Mouse (Mus musculus): ENCODE results near the gene Ugt1a7c.

Gene Ugt1a7c

GRCm38 (mm10) chr1:88235046-88235893, 140.4 kb downstream of the Ugt1a7c start:
- no peak for DNase-seq (ENCODE audit: extremely low read depth, insufficient read length, low spot score)

GRCm38 (mm10) chr1:88235894-88236415, 141.1 kb downstream of the Ugt1a7c start:
- DNase-seq (ENCODE audit: extremely low read depth, insufficient read length, low spot score) = no peak

- no peak for DNase-seq (ENCODE audit: extremely low read depth, insufficient read length, low spot score)
These were observed 142.4 kb downstream of the Ugt1a7c start for GRCm38 (mm10) chr1:88237311-88237710.

- DNase-seq (ENCODE audit: extremely low read depth, insufficient read length, low spot score) = no peak
These were observed 143.9 kb downstream of the Ugt1a7c start for GRCm38 (mm10) chr1:88238771-88239170.

GRCm38 (mm10) chr1:88240072-88240471, 145.2 kb downstream of the Ugt1a7c start:
- no peak for DNase-seq (ENCODE audit: extremely low read depth, insufficient read length, low spot score)

GRCm38 (mm10) chr1:88240579-88240978, 145.7 kb downstream of the Ugt1a7c start:
- no peak for DNase-seq (ENCODE audit: extremely low read depth, insufficient read length, low spot score)

- no peak for DNase-seq (ENCODE audit: extremely low read depth, insufficient read length, low spot score)
These were observed 149.0 kb downstream of the Ugt1a7c start for GRCm38 (mm10) chr1:88243861-88244260.

GRCm38 (mm10) chr1:88245881-88246280, 151.0 kb downstream of the Ugt1a7c start:
- DNase-seq (ENCODE audit: extremely low read depth, insufficient read length, low spot score) = no peak

- DNase-seq (ENCODE audit: extremely low read depth, insufficient read length, low spot score) = no peak
These were observed 151.5 kb downstream of the Ugt1a7c start for GRCm38 (mm10) chr1:88246386-88246785.

GRCm38 (mm10) chr1:88247660-88248059, 152.8 kb downstream of the Ugt1a7c start:
- DNase-seq (ENCODE audit: extremely low read depth, insufficient read length, low spot score) = no peak

- no peak for DNase-seq (ENCODE audit: extremely low read depth, insufficient read length, low spot score)
These were observed 153.8 kb downstream of the Ugt1a7c start for GRCm38 (mm10) chr1:88248658-88249057.

- no peak for DNase-seq (ENCODE audit: extremely low read depth, insufficient read length, low spot score)
These were observed 154.7 kb downstream of the Ugt1a7c start for GRCm38 (mm10) chr1:88249596-88249995.

- DNase-seq (ENCODE audit: extremely low read depth, insufficient read length, low spot score) = no peak
These were observed 155.2 kb downstream of the Ugt1a7c start for GRCm38 (mm10) chr1:88250023-88250422.

- DNase-seq (ENCODE audit: extremely low read depth, insufficient read length, low spot score) = no peak
These were observed 158.2 kb downstream of the Ugt1a7c start for GRCm38 (mm10) chr1:88253106-88253505.

- no peak for DNase-seq (ENCODE audit: extremely low read depth, insufficient read length, low spot score)
These were observed 158.7 kb downstream of the Ugt1a7c start for GRCm38 (mm10) chr1:88253540-88253939.

GRCm38 (mm10) chr1:88254793-88255465, 160.1 kb downstream of the Ugt1a7c start:
- DNase-seq (ENCODE audit: extremely low read depth, insufficient read length, low spot score) = no peak

GRCm38 (mm10) chr1:88255466-88255857, 160.6 kb downstream of the Ugt1a7c start:
- no peak for DNase-seq (ENCODE audit: extremely low read depth, insufficient read length, low spot score)

- no peak for DNase-seq (ENCODE audit: extremely low read depth, insufficient read length, low spot score)
These were observed 161.3 kb downstream of the Ugt1a7c start for GRCm38 (mm10) chr1:88255989-88256754.

GRCm38 (mm10) chr1:88256886-88257663, 162.2 kb downstream of the Ugt1a7c start:
- no peak for DNase-seq (ENCODE audit: extremely low read depth, insufficient read length, low spot score)

GRCm38 (mm10) chr1:88257681-88258080, 162.8 kb downstream of the Ugt1a7c start:
- no peak for DNase-seq (ENCODE audit: extremely low read depth, insufficient read length, low spot score)
